Mouse (Mus musculus): ENCODE data around the gene Wnt1. TPM values are rescaled to one million over a fixed set of nuclear protein-coding genes. Genes with fewer than 3 reads are reported as not detected.

The Wnt1 gene
- polyA plus RNA-seq, 1 experiment from 2014 or later, result not detected

DNA sequence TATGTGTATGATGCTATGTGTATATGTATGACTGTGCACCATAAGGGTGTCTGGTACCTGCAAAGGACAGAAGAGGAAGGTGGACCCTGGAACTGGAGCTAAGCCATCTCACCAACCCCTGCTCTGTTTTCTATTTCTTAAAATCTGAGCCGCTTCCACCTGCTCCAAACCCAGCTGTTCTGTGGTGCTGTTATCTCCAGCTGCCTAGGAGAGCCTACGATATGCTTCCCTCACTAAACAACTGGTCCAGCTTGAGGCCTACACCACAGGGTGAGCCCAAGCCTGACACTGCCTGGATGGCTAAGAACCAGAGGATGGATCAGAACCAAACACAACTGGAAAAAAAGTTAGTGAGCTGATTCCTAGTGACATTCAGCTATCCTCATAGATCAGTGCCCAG, 35.5 kb upstream of the Wnt1 start:
- Histone ChIP-seq H3K9me3 (ENCODE audit: control insufficient read depth, low read length) (no peaks in the 10 kb centered on the region), H3K27ac (ENCODE audit: low read depth) (no peak overlapping the region), H3K4me2 (ENCODE audit: low read length) (no peak overlapping the region), H3K36me3 (ENCODE audit: control insufficient read depth, insufficient read depth, low read length) (peaks cover 14% of the 10 kb centered on the region; the same call in 1 of the 2 replicates), H3K27me3 (replicated peaks; ENCODE audit: control insufficient read depth, insufficient read depth, low read length) (no peaks in the 10 kb centered on the region), H3K4me3 (ENCODE audit: low read depth, low read length) (no peak overlapping the region), H3K9ac (ENCODE audit: low read length) (no peak overlapping the region), H3K4me1 (replicated peaks; ENCODE audit: control insufficient read depth, insufficient read depth, low read length) (no peaks in the 10 kb centered on the region)
- 83% methylated on average over 2 of the region's 2 CpGs for WGBS
- ATAC-seq (replicated peaks; ENCODE audit: low FRiP score, low TSS enrichment, low read depth), result no peak
- DNase-seq (ENCODE audit: low spot score), result no peak

DNA sequence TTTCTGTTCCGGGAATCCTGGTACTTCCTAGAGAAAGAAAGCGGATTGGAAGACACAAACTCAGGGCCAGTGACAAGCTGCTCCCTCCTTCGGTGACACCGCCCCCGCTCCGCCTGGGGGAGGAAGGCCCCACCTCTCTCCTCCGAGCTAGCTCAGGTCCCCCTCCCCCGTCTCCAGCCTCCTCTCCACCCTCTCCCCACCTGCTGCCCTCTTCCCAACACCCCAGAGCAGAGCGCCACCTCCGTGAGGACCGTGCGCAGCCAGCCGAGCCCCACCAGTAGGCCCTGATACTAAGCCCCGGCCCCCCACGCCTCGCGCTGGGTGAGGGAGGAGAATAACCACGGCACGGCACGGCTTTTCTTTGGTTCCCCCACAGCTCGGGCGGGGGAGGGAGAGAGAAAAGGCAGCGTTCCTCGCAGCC, 27.4 kb upstream of the Wnt1 start:
- H3K27ac ChIP-seq (ENCODE audit: low read depth), result peak overlapping the region; percentile 67
- peaks cover 20% of the 10 kb centered on the region for H3K36me3 ChIP-seq (ENCODE audit: control insufficient read depth, insufficient read depth, low read length)
- H3K4me1 ChIP-seq (replicated peaks; ENCODE audit: control insufficient read depth, insufficient read depth, low read length), result peaks cover 10% of the 10 kb centered on the region; the same call in 1 of the 2 replicates
- H3K4me2 ChIP-seq (ENCODE audit: low read length), result peak overlapping the region; percentile 76
- peak overlapping the region; percentile 91 for H3K4me3 ChIP-seq (ENCODE audit: low read depth, low read length)
- H3K27me3 ChIP-seq (replicated peaks; ENCODE audit: control insufficient read depth, insufficient read depth, low read length), result peaks cover 4% of the 10 kb centered on the region; the same call in 1 of the 2 replicates
- WGBS, result 0% methylated on average over 17 of the region's 24 CpGs
- DNase-seq (ENCODE audit: low spot score) (peak; percentile 87), ATAC-seq (replicated peaks; ENCODE audit: low FRiP score, low TSS enrichment, low read depth) (peak; percentile 83)
- H3K9ac ChIP-seq (ENCODE audit: low read length), result peak overlapping the region; percentile 85
- H3K9me3 ChIP-seq (ENCODE audit: control insufficient read depth, low read length), result no peaks in the 10 kb centered on the region

DNA sequence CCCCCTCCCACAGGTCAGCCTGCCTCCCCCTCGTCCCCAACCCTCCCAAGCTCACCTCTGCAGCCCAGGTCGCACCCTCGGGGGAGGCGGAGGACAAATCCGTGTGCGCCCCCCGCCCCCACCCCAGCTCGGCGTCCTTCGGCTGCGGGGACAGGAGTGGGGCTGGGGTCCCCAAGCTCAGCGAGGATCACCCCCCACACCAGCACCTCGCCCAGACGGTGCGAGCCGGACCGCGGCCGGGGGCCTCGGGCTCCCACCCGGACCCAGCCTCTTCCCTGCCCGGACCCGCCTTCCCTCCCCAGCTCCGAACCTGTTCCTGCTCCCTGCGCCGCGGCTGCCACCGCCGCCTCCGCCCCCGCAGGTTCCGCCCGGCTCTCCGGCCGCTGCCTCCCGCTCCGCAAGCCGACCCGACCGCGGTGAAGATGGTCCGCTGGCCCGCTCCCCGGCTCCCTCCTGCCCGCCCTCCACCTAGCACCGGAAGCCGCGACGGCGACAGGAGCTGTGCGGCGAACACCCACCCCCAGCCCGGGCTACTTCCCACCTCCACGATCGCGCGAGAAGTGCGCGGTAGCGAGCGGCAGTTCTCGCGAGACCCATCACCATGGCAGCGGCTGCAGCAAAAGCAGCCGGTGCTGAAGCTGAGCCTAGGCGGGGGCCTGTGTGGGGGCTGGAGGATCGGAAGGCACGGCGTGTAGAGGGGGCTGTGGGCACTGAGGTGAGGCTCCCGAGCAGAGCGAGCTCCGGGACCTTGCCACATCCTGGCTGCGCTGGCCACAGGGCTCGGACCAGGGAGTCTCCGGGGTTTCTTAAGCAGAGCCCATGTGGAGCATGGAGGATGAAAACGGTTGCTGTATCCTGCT, 26.8 kb upstream of the Wnt1 start, which contains the start of gene Arf3:
TSS of gene Arf3 (minus strand) at position 545 of the 860 bp plus-strand sequence.
- Histone ChIP-seq H3K9me3 (ENCODE audit: control insufficient read depth, low read length) (no peaks in the 10 kb centered on the region), H3K9ac (ENCODE audit: low read length) (peak within 1 kb of the TSS; percentile 85), H3K27ac (ENCODE audit: low read depth) (peak within 1 kb of the TSS; percentile 67), H3K4me1 (replicated peaks; ENCODE audit: control insufficient read depth, insufficient read depth, low read length) (peaks cover 10% of the 10 kb centered on the region; the same call in 1 of the 2 replicates), H3K4me2 (ENCODE audit: low read length) (peak within 1 kb of the TSS; percentile 76), H3K36me3 (ENCODE audit: control insufficient read depth, insufficient read depth, low read length) (peaks cover 19% of the 10 kb centered on the region), H3K4me3 (ENCODE audit: low read depth, low read length) (peak within 1 kb of the TSS; percentile 91), H3K27me3 (replicated peaks; ENCODE audit: control insufficient read depth, insufficient read depth, low read length) (peaks cover 6% of the 10 kb centered on the region; the same call in 1 of the 2 replicates)
- peak; percentile 94 for ATAC-seq (replicated peaks; ENCODE audit: low FRiP score, low TSS enrichment, low read depth)
- WGBS, result under 1% methylated on average over 63 of the region's 76 CpGs
- peak; percentile 97 for DNase-seq (ENCODE audit: low spot score)

GRCm38 (mm10) chr15:98765929-98766328, 23.7 kb upstream of the Wnt1 start:
- Histone ChIP-seq H3K36me3 (ENCODE audit: control insufficient read depth, insufficient read depth, low read length) (no peaks in the 10 kb centered on the region), H3K9ac (ENCODE audit: low read length) (no peak overlapping the region), H3K4me3 (ENCODE audit: low read depth, low read length) (no peak overlapping the region), H3K4me1 (replicated peaks; ENCODE audit: control insufficient read depth, insufficient read depth, low read length) (peaks cover 10% of the 10 kb centered on the region; the same call in 1 of the 2 replicates), H3K9me3 (ENCODE audit: control insufficient read depth, low read length) (no peaks in the 10 kb centered on the region), H3K27me3 (replicated peaks; ENCODE audit: control insufficient read depth, insufficient read depth, low read length) (peaks cover 28% of the 10 kb centered on the region), H3K4me2 (ENCODE audit: low read length) (no peak overlapping the region), H3K27ac (ENCODE audit: low read depth) (no peak overlapping the region)
- ATAC-seq (replicated peaks; ENCODE audit: low FRiP score, low TSS enrichment, low read depth), result no peak
- WGBS, result 68% methylated on average over 4 of the region's 4 CpGs
- no peak for DNase-seq (ENCODE audit: low spot score)

GRCm38 (mm10) chr15:98768259-98768658, 21.4 kb upstream of the Wnt1 start:
- no peak overlapping the region for H3K9ac ChIP-seq (ENCODE audit: low read length)
- H3K4me1 ChIP-seq (replicated peaks; ENCODE audit: control insufficient read depth, insufficient read depth, low read length), result peaks cover 8% of the 10 kb centered on the region; the same call in 1 of the 2 replicates
- H3K4me2 ChIP-seq (ENCODE audit: low read length), result no peak overlapping the region
- ATAC-seq (replicated peaks; ENCODE audit: low FRiP score, low TSS enrichment, low read depth), result no peak
- DNase-seq (ENCODE audit: low spot score), result no peak
- H3K36me3 ChIP-seq (ENCODE audit: control insufficient read depth, insufficient read depth, low read length), result no peaks in the 10 kb centered on the region
- no peak overlapping the region for H3K4me3 ChIP-seq (ENCODE audit: low read depth, low read length)
- H3K27ac ChIP-seq (ENCODE audit: low read depth), result no peak overlapping the region
- WGBS, result 35% methylated on average over 5 of the region's 5 CpGs
- peaks cover 51% of the 10 kb centered on the region for H3K27me3 ChIP-seq (replicated peaks; ENCODE audit: control insufficient read depth, insufficient read depth, low read length)
- no peaks in the 10 kb centered on the region for H3K9me3 ChIP-seq (ENCODE audit: control insufficient read depth, low read length)

DNA sequence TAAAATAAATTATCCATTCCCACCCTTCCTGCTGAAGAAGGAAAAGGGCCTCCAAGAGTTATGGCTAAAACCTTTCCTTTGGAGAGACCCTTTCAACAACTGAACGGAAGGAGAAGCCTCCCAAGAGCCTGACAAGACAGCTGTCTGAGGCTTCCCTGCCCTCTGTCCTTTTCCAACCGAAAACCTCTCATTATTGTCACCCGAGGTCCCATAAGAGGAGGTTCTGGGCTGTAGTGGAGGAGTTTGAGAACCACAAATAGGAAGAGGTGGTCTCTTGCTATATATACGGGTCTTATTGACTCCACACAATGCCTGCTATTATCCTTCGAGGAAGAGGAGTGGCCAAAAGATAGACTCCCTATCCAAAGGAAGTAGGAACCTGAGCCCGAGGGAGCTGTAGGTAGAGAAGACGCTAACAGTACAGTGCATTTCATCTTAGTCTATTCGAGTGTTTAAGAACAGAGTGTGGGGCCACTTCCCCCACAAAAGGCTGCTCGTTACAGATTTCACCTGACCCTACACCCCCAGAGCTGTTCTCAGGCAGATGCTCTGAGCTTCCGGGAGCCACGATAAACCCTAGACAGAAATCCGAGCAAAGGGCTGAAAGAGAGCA, 17.7 kb upstream of the Wnt1 start:
- peak overlapping the region; percentile 45 for H3K4me2 ChIP-seq (ENCODE audit: low read length)
- no peaks in the 10 kb centered on the region for H3K36me3 ChIP-seq (ENCODE audit: control insufficient read depth, insufficient read depth, low read length)
- H3K9ac ChIP-seq (ENCODE audit: low read length), result no peak overlapping the region
- peaks cover 84% of the 10 kb centered on the region for H3K27me3 ChIP-seq (replicated peaks; ENCODE audit: control insufficient read depth, insufficient read depth, low read length)
- WGBS, result 4% methylated on average over 12 of the region's 12 CpGs
- H3K27ac ChIP-seq (ENCODE audit: low read depth), result no peak overlapping the region
- DNase-seq (ENCODE audit: low spot score) (no peak), ATAC-seq (replicated peaks; ENCODE audit: low FRiP score, low TSS enrichment, low read depth) (no peak)
- peaks cover 3% of the 10 kb centered on the region; the same call in 1 of the 2 replicates for H3K4me1 ChIP-seq (replicated peaks; ENCODE audit: control insufficient read depth, insufficient read depth, low read length)
- H3K9me3 ChIP-seq (ENCODE audit: control insufficient read depth, low read length), result no peaks in the 10 kb centered on the region
- 0 out of 2 replicates have a peak overlapping the region, but pooled peaks have one; percentile 18 for H3K4me3 ChIP-seq (ENCODE audit: low read depth, low read length)

DNA sequence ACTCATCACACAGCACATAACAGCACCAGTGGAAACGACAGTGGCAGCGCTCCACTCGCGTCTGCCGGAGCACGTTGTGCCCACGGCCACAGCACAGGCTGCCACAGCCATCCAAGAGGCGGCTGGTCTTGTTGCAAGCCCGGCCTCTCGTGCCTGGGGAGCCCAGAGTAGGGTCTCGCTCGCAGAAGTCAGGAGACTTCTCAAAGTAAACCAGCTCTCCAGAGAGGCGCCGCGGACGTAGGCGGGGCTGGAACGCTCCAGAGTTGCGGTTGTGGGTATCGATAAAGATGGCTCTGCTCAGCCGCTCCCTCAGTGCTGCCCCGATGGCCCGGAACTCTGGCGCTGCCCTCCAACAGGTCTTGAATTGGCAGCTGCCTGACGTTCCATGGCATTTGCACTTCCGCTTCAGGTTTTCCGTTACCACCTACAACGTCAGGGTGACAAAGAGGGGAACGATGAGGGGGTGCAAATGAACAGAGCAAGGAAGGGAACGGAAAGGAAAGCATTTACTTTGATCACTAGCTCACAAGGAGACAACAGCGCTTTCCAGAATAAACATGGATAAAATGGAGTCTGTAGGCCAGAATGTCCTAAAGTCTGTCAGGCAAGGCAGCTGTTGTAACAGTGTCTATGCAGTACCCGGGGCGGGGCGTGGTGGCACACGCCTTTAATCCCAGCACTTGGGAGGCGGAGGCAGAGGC, 17.0 kb upstream of the Wnt1 start:
- peak overlapping the region; percentile 45 for H3K4me2 ChIP-seq (ENCODE audit: low read length)
- H3K4me3 ChIP-seq (ENCODE audit: low read depth, low read length), result peak overlapping the region; percentile 18
- H3K36me3 ChIP-seq (ENCODE audit: control insufficient read depth, insufficient read depth, low read length), result no peaks in the 10 kb centered on the region
- DNase-seq (ENCODE audit: low spot score) (no peak), ATAC-seq (replicated peaks; ENCODE audit: low FRiP score, low TSS enrichment, low read depth) (no peak)
- H3K9ac ChIP-seq (ENCODE audit: low read length), result no peak overlapping the region
- no peaks in the 10 kb centered on the region for H3K9me3 ChIP-seq (ENCODE audit: control insufficient read depth, low read length)
- peaks cover 7% of the 10 kb centered on the region; the same call in 1 of the 2 replicates for H3K4me1 ChIP-seq (replicated peaks; ENCODE audit: control insufficient read depth, insufficient read depth, low read length)
- H3K27ac ChIP-seq (ENCODE audit: low read depth), result no peak overlapping the region
- H3K27me3 ChIP-seq (replicated peaks; ENCODE audit: control insufficient read depth, insufficient read depth, low read length), result peaks cover 91% of the 10 kb centered on the region
- 2% methylated on average over 36 of the region's 36 CpGs for WGBS

DNA sequence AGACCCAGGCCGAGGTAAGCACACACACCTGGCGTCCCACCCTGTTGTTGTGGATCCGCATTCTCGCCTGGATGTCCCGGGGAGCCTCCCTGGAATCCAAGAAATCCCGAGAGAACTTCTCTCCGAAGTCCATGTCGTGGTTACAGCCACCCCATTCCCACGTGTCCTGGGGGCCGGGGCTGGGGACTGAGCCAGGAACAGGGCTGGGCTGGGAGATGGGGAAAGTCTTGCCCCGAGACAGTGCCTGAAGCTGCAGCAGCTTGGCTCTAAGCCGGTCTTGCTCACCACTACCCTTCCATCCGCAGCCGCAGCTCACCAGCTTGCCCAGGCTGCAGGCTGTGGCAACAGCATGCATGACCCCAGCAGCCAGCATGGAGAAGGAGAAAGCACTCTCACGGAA, 15.6 kb upstream of the Wnt1 start:
- no peaks in the 10 kb centered on the region for H3K9me3 ChIP-seq (ENCODE audit: control insufficient read depth, low read length)
- no peak overlapping the region for H3K27ac ChIP-seq (ENCODE audit: low read depth)
- DNase-seq (ENCODE audit: low spot score), result no peak
- H3K4me3 ChIP-seq (ENCODE audit: low read depth, low read length), result no peak overlapping the region
- ATAC-seq (replicated peaks; ENCODE audit: low FRiP score, low TSS enrichment, low read depth), result no peak
- no peak overlapping the region for H3K4me2 ChIP-seq (ENCODE audit: low read length)
- H3K4me1 ChIP-seq (replicated peaks; ENCODE audit: control insufficient read depth, insufficient read depth, low read length), result peaks cover 7% of the 10 kb centered on the region; the same call in 1 of the 2 replicates
- no peak overlapping the region for H3K9ac ChIP-seq (ENCODE audit: low read length)
- no peaks in the 10 kb centered on the region for H3K36me3 ChIP-seq (ENCODE audit: control insufficient read depth, insufficient read depth, low read length)
- 16% methylated on average over 15 of the region's 15 CpGs for WGBS
- peaks cover 98% of the 10 kb centered on the region for H3K27me3 ChIP-seq (replicated peaks; ENCODE audit: control insufficient read depth, insufficient read depth, low read length)

Data from intestine, embryonic 14.5 days (tissue).